Mouse (Mus musculus): ENCODE results near the gene Slc25a13.
A peak's percentile ranks its signal among the peaks of the same experiment; 100 is the strongest.

Gene Slc25a13

DNA sequence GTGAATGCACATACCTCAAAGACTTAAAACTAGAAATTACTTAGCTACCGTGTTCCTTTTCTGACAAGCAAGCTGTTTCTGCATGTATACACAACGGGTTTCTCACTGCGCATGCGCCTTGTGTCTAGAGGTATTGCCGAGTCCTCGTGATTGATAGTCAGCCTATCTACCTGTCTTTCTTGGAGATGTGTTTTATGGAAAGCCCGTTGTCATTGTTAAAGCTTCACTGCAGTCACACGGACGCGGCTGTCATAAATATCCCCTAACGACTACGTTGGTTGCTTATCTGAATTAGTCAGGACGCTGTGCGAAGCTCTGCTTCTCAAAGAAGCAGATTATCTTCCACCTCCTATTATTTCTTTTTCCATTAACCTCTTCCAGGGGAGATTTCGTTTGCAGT, 201.4 kb downstream of the Slc25a13 start:
- DNase-seq, result no peak

DNA sequence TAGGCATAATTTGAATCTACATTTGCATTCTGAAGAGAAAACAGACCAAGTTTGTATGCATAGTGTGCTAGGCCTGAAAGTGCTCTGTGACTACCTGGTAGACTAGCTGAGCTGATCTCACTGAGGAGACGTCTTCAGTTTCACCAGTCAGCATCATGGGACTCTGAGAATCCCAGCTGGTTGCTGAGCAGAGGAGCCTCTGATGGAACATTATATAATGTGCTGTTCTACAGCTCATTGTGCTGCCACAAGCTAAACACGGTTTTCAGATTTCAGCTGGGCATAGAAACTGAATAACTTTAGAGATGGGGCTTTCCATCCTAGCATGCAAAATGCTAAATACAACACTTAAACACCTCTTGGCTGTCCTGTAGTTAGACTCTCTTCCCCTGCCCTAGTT, 205.6 kb downstream of the Slc25a13 start:
- no peak for DNase-seq

DNA sequence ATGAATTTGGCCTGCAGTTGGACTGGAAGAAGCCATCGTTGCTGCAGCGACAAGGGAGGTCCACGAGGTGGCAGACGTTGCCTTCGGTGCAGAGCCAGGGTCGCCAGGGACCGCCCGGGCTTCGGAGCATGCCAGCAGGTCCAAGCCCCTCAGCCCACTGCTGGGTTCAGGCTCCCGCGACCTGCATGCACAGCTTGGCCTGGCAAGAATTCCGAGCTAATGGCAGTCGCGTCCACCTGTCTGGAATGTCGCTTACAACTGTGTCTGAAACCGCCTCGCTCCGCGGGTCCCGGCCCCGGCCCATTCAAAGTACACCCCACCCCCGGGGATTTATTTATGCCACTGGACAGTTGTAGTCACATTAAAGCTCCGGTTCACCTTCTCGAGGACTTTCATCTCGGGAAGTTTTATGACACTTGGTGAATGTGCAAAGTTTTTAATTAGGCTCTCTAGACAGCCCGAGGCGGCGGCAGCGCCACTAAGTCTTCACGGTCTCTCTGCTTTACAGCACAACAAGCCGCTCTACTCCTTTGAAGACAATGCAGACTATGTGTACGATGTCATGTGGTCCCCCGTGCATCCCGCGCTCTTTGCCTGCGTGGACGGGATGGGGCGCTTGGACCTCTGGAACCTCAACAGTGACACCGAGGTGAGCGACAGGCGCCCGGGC, 211.1 kb downstream of the Slc25a13 start:
- peak; percentile 37 to 56 for DNase-seq

DNA sequence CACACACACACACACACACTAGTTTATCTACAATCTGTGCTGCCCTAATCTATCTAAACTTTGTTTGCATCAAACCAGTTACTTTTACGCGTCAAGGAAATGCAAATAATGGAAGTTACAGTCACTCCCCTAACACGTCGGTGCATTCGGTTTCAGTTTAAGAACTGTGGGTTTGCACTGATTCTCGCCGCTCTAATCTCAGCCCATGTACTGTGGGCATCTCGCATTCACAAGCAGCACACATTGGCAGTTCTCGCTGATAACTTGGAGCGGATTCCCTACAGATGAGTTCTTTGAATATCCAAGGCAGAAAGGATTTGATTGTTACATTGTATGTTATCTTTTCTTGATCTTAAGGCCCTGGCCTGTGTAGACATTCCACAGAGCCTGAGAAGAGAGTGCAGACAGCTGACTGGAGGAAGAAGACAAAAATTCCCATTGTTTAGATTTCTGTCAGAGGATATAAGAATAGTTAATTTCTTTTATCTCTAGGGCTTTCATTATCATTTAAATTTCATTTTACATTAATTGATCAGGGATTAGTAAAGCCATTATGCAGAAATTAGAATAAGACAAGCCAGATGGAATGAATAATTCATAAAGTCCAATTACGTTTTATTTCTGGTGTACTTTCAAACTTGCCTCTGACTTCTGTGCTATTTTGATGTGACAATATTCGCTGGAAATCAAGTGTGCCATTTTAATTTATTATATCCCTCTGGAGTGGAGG, 212.1 kb downstream of the Slc25a13 start:
- DNase-seq, result no peak

DNA sequence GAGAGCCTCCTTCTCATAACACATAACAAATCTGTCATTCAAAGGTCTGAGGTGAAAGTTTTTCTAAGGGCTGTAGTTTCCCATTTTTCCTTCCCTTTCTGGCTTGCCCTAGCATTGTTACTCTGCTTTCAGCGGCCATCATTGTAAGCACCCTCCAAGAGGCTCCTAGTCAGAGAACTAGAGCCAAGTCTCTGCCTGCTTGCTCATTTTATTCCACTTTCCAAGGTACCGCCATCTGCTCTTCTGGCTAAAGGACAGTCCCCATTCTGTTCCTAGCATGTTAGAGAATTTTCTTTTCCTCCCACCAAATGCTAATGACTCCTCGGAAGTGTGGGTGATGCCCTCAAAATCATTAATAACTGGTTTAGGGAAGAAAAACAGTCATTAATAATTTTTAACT, 214.9 kb downstream of the Slc25a13 start:
- no peak for DNase-seq

DNA sequence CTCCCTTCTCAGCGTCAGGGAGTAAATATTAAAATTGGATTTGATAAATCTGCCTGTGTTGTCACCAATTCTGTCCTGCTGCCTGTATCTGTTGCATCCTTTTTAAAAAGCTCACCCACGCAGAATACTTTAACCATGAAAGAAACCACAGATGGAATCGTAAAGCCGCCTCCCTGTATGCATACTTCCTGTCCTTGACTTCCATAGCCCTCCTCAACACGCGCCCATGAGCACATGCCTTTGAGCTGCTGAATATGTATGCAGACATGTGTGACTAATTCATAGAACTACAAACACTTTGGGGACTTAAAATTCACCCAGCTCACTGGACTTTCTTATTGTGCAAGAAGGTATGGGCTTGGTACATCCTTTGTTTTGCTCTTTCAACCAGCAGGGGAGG, 219.4 kb downstream of the Slc25a13 start:
- DNase-seq, result no peak

GRCm38 (mm10) chr6:5993056-5993455, 223.9 kb downstream of the Slc25a13 start:
- no peak for DNase-seq

- peak; percentile 6 to 18 for DNase-seq
Observed at GRCm38 (mm10) chr6:5991817-5992755, 224.9 kb downstream of the Slc25a13 start.

DNA sequence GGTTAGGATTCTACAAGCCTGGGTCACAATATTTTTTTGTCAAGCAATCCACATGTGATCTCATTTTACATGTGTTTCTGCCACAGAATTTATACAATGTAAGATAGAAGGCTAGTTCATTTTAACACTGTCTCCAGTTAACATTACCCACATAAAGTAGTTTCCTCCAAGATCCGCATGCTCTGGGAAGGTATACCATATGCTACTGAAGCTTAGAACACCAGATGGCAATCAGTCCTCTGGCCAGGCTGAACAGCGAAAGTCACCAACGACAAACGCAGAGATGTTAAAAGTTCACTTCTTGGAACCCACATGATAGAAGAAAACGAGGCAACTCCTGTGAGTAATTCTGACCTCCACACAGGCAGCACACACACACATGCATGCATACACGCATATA, 225.7 kb downstream of the Slc25a13 start:
- DNase-seq, result no peak

All from lung, adult 18-20 months (tissue).